Mouse (Mus musculus): Measurements from ENCODE around the gene Btnl10. TPM values are rescaled to one million over a fixed set of nuclear protein-coding genes. Genes with fewer than 3 reads are reported as not detected.
"Not testable (repeated sequence)": the region's sequence is repeated elsewhere in the genome, so short reads cannot be mapped to it uniquely, and the experiment has no call there.

The Btnl10 gene
- polyA plus RNA-seq, 1 experiment: 0.04 TPM

GRCm38 (mm10) chr11:58953351-58954169 is 35.9 kb downstream of the Btnl10 start:
- peak; percentile 93 for DNase-seq (ENCODE audit: low read depth)
- TF ChIP-seq POLR2A (IDR thresholded peaks at IDR 0.05; ENCODE audit: borderline replicate concordance, extremely low read depth, insufficient read depth, insufficient read length, poor library complexity, severe bottlenecking) (no peak), CTCF (IDR thresholded peaks at IDR 0.05; ENCODE audit: borderline replicate concordance, extremely low read depth, insufficient read depth, insufficient read length) (peak; percentile 12; the same call in 1 of the 2 replicates)

- not testable (repeated sequence) for DNase-seq (ENCODE audit: low read depth)
Measured at GRCm38 (mm10) chr11:58954170-58954419, 36.4 kb downstream of the Btnl10 start.

GRCm38 (mm10) chr11:58954420-58955142 is 36.9 kb downstream of the Btnl10 start, which contains the start of the genes Hist3h2a and Trim17:
Gene Hist3h2a, plus strand, starts transcription at chr11:58954685.
Gene Trim17, plus strand, starts transcription at chr11:58954685.
- TF ChIP-seq POLR2A (IDR thresholded peaks at IDR 0.05; ENCODE audit: borderline replicate concordance, extremely low read depth, insufficient read depth, insufficient read length, poor library complexity, severe bottlenecking) (peak; percentile 5; the same call in 1 of the 2 replicates), CTCF (IDR thresholded peaks at IDR 0.05; ENCODE audit: borderline replicate concordance, extremely low read depth, insufficient read depth, insufficient read length) (peak; percentile 34; the same call in 1 of the 2 replicates)
- DNase-seq (ENCODE audit: low read depth): peak; percentile 99

- TF ChIP-seq POLR2A (IDR thresholded peaks at IDR 0.05; ENCODE audit: borderline replicate concordance, extremely low read depth, insufficient read depth, insufficient read length, poor library complexity, severe bottlenecking): no peak
- DNase-seq (ENCODE audit: low read depth): peak; percentile 69
Measured at GRCm38 (mm10) chr11:58955143-58955867, 37.6 kb downstream of the Btnl10 start.

- DNase-seq (ENCODE audit: low read depth): no peak
- TF ChIP-seq CTCF (IDR thresholded peaks at IDR 0.05; ENCODE audit: borderline replicate concordance, extremely low read depth, insufficient read depth, insufficient read length): no peak
- TF ChIP-seq POLR2A (IDR thresholded peaks at IDR 0.05; ENCODE audit: borderline replicate concordance, extremely low read depth, insufficient read depth, insufficient read length, poor library complexity, severe bottlenecking): no peak
Measured at GRCm38 (mm10) chr11:58955868-58956257, 38.2 kb downstream of the Btnl10 start.

- DNase-seq (ENCODE audit: low read depth): no peak
- TF ChIP-seq CTCF (IDR thresholded peaks at IDR 0.05; ENCODE audit: borderline replicate concordance, extremely low read depth, insufficient read depth, insufficient read length) (no peak), POLR2A (IDR thresholded peaks at IDR 0.05; ENCODE audit: borderline replicate concordance, extremely low read depth, insufficient read depth, insufficient read length, poor library complexity, severe bottlenecking) (no peak)
Measured at GRCm38 (mm10) chr11:58957226-58957914, 39.7 kb downstream of the Btnl10 start.

GRCm38 (mm10) chr11:58958536-58958935 is 40.8 kb downstream of the Btnl10 start:
- TF ChIP-seq CTCF (IDR thresholded peaks at IDR 0.05; ENCODE audit: borderline replicate concordance, extremely low read depth, insufficient read depth, insufficient read length) (no peak), POLR2A (IDR thresholded peaks at IDR 0.05; ENCODE audit: borderline replicate concordance, extremely low read depth, insufficient read depth, insufficient read length, poor library complexity, severe bottlenecking) (no peak)
- no peak for DNase-seq (ENCODE audit: low read depth)

- no peak for DNase-seq (ENCODE audit: low read depth)
- no peak for TF ChIP-seq POLR2A (IDR thresholded peaks at IDR 0.05; ENCODE audit: borderline replicate concordance, extremely low read depth, insufficient read depth, insufficient read length, poor library complexity, severe bottlenecking)
- TF ChIP-seq CTCF (IDR thresholded peaks at IDR 0.05; ENCODE audit: borderline replicate concordance, extremely low read depth, insufficient read depth, insufficient read length): no peak
Measured at GRCm38 (mm10) chr11:58959186-58959825, 41.6 kb downstream of the Btnl10 start.

GRCm38 (mm10) chr11:58959921-58960465 is 42.3 kb downstream of the Btnl10 start:
- peak; percentile 93 for DNase-seq (ENCODE audit: low read depth)
- no peak for TF ChIP-seq POLR2A (IDR thresholded peaks at IDR 0.05; ENCODE audit: borderline replicate concordance, extremely low read depth, insufficient read depth, insufficient read length, poor library complexity, severe bottlenecking)
- TF ChIP-seq CTCF (IDR thresholded peaks at IDR 0.05; ENCODE audit: borderline replicate concordance, extremely low read depth, insufficient read depth, insufficient read length): peak; percentile 31; the same call in 1 of the 2 replicates

GRCm38 (mm10) chr11:58961364-58962177 is 43.9 kb downstream of the Btnl10 start:
- TF ChIP-seq CTCF (IDR thresholded peaks at IDR 0.05; ENCODE audit: borderline replicate concordance, extremely low read depth, insufficient read depth, insufficient read length) (no peak), POLR2A (IDR thresholded peaks at IDR 0.05; ENCODE audit: borderline replicate concordance, extremely low read depth, insufficient read depth, insufficient read length, poor library complexity, severe bottlenecking) (no peak)
- DNase-seq (ENCODE audit: low read depth): no peak
